Mouse (Mus musculus) cortical plate, adult 2 months (tissue): Measurements from ENCODE around the gene Sapcd2.

Experiments used
- CTCF ChIP-seq: fragments of 200-500 bp; IDR thresholded peaks from 2 replicates; pipeline ENCODE4 v1.5.1; 2011; ENCODE audit warnings: mild to moderate bottlenecking, control low read depth, low read length; ENCODE audit not compliant: insufficient read depth; ENCODE audit errors: extremely low read depth
- POLR2A ChIP-seq: fragments of 200-500 bp; IDR thresholded peaks from 2 replicates; pipeline ENCODE4 v1.6.1; 2011; ENCODE audit warnings: mild to moderate bottlenecking, low read length, control low read depth; ENCODE audit not compliant: insufficient read depth; ENCODE audit errors: extremely low read depth

- TF ChIP-seq CTCF (no peak), POLR2A (peak; percentile 65; the same call in 1 of the 2 replicates)
Measured at GRCm38 (mm10) chr2:25371764-25372643, at the start of gene Sapcd2.
